Mouse (Mus musculus) heart, postnatal 0 days (tissue): ENCODE measurements around the gene Gm10719.
"Not testable (repeated sequence)": the region's sequence is repeated elsewhere in the genome, so short reads cannot be mapped to it uniquely, and the experiment has no call there.

Experiments used
- CTCF ChIP-seq: IDR thresholded peaks from 2 replicates; pipeline ENCODE4 v1.5.1; 2016; ENCODE audit warnings: antibody characterized with exemption, control low read depth, low read depth
- EP300 ChIP-seq: IDR thresholded peaks from 2 replicates; pipeline ENCODE4 v1.6.1; 2016; ENCODE audit warnings: antibody characterized with exemption, low read depth

- TF ChIP-seq CTCF, EP300: not testable (repeated sequence)
Measured at GRCm38 (mm10) chr9:3017108-3017507, at the start of gene Gm10719.
